Mouse (Mus musculus): ENCODE measurements around the gene Ift80. TPM values are rescaled to one million over a fixed set of nuclear protein-coding genes. Genes with fewer than 3 reads are reported as not detected.

Gene Ift80
- 8.4 and 9.3 TPM in 2 replicates for polyA plus RNA-seq (2015; fragmentation: Nextera tagmentation; extraction: Ambion mirVana)

GRCm38 (mm10) chr3:69004437-69005337 lies at the start of gene Ift80, which contains the start of gene Smc4:
TSS of gene Ift80 (minus strand) at chr3:69004570.
TSS of gene Smc4 (plus strand) at chr3:69004738.
- H3K27me3 ChIP-seq, result no peaks in the 10 kb centered on the region
- H3K4me2 ChIP-seq, result peak within 1 kb of the TSS; percentile 85
- H3K4me3 ChIP-seq, result peak within 1 kb of the TSS; percentile 75
- ATAC-seq (ENCODE audit: low FRiP score, low read depth), result peak; percentile 98
- peaks cover 17% of the 10 kb centered on the region for H3K4me1 ChIP-seq (replicated peaks)
- under 1% methylated on average over 73 of the region's 76 CpGs for WGBS
- no peaks in the 10 kb centered on the region for H3K36me3 ChIP-seq
- peak within 1 kb of the TSS; percentile 83 for H3K27ac ChIP-seq (replicated peaks)
- H3K9ac ChIP-seq, result peak within 1 kb of the TSS; percentile 60
- H3K9me3 ChIP-seq, result no peaks in the 10 kb centered on the region

GRCm38 (mm10) chr3:69051894-69052293 lies 47.5 kb upstream of the Ift80 start:
- WGBS, result 93% methylated on average over 11 of the region's 11 CpGs
- Histone ChIP-seq H3K4me1 (replicated peaks) (no peaks in the 10 kb centered on the region), H3K9me3 (no peaks in the 10 kb centered on the region), H3K27me3 (no peaks in the 10 kb centered on the region), H3K36me3 (no peaks in the 10 kb centered on the region), H3K4me2 (no peak overlapping the region), H3K9ac (no peak overlapping the region), H3K4me3 (no peak overlapping the region), H3K27ac (replicated peaks) (no peak overlapping the region)
- no peak for ATAC-seq (ENCODE audit: low FRiP score, low read depth)

DNA sequence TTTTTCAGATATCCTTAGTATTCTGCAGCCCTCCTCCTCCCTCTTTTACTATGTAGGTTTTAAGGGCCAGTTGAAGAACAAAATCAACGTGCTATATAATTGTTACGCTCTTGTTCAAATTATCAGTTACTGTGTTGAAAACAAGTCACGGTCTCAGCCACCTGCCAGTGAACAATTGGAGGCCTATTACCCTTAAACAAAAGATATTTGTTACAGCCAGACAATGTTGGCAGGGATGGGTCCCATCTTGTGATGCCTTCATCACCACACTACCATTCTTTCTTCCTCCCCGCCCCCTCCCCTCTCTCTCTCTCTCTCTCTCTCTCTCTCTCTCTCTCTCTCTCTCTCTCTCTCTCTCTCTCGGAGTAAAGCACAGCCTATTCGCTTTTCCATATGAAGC lies 44.6 kb upstream of the Ift80 start:
- Histone ChIP-seq H3K9me3 (no peaks in the 10 kb centered on the region), H3K36me3 (no peaks in the 10 kb centered on the region), H3K27me3 (no peaks in the 10 kb centered on the region), H3K27ac (replicated peaks) (no peak overlapping the region), H3K4me1 (replicated peaks) (peaks cover 12% of the 10 kb centered on the region), H3K9ac (no peak overlapping the region), H3K4me3 (no peak overlapping the region), H3K4me2 (no peak overlapping the region)
- 70% methylated on average over 6 of the region's 6 CpGs for WGBS
- no peak for ATAC-seq (ENCODE audit: low FRiP score, low read depth)

- peaks cover 19% of the 10 kb centered on the region for H3K4me1 ChIP-seq (replicated peaks)
- ATAC-seq (ENCODE audit: low FRiP score, low read depth), result no peak
- no peaks in the 10 kb centered on the region for H3K9me3 ChIP-seq
- H3K4me3 ChIP-seq, result no peak overlapping the region
- H3K27me3 ChIP-seq, result no peaks in the 10 kb centered on the region
- no peak overlapping the region for H3K27ac ChIP-seq (replicated peaks)
- no peak overlapping the region for H3K4me2 ChIP-seq
- 80% methylated on average over 4 of the region's 4 CpGs for WGBS
- H3K9ac ChIP-seq, result no peak overlapping the region
- no peaks in the 10 kb centered on the region for H3K36me3 ChIP-seq
These were observed 43.3 kb upstream of the Ift80 start for GRCm38 (mm10) chr3:69047684-69048083.

- ATAC-seq (ENCODE audit: low FRiP score, low read depth), result no peak
- 74% methylated on average over 4 of the region's 4 CpGs for WGBS
These were observed 42.1 kb upstream of the Ift80 start for GRCm38 (mm10) chr3:69046509-69046908.

DNA sequence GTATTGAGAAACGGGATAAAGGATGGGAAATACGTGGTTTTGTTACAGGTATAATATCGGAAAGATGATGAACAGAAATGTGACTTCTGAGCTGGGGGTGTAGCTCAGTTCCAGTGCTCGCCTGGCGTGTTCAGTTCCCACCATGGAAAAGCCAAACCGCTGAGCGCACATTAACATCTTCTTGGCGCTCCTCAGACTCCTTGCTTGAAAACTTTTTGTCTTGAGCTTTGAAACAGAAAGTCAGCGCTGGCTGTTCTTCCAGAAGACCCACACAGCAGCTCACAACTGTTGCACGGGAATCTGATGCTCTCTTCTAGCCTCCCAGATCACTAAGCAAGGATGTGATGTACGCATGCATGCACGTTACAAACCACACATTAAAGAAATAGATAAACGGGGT lies 41.4 kb upstream of the Ift80 start:
- ATAC-seq (ENCODE audit: low FRiP score, low read depth), result no peak
- Histone ChIP-seq H3K4me3 (peak overlapping the region; percentile 98), H3K27ac (replicated peaks) (no peak overlapping the region), H3K4me1 (replicated peaks) (peaks cover 19% of the 10 kb centered on the region), H3K4me2 (peak overlapping the region; percentile 88), H3K36me3 (0 out of 2 replicates have a peak, but pooled peaks cover 3% of the 10 kb centered on the region), H3K9ac (no peak overlapping the region), H3K9me3 (no peaks in the 10 kb centered on the region), H3K27me3 (no peaks in the 10 kb centered on the region)
- 20% methylated on average over 13 of the region's 13 CpGs for WGBS

More at GRCm38 (mm10) chr3:69046509-69046908, 42.1 kb upstream of the Ift80 start:
- Histone ChIP-seq H3K27me3 (no peaks in the 10 kb centered on the region), H3K4me2 (no peak overlapping the region), H3K27ac (replicated peaks) (no peak overlapping the region), H3K4me1 (replicated peaks) (peaks cover 19% of the 10 kb centered on the region), H3K36me3 (no peaks in the 10 kb centered on the region), H3K9ac (no peak overlapping the region), H3K4me3 (no peak overlapping the region), H3K9me3 (no peaks in the 10 kb centered on the region)

GRCm38 (mm10) chr3:69045400-69045703 lies 41.0 kb upstream of the Ift80 start:
- 0 out of 2 replicates have a peak, but pooled peaks cover 3% of the 10 kb centered on the region for H3K36me3 ChIP-seq
- peak overlapping the region; percentile 89 for H3K9ac ChIP-seq
- H3K9me3 ChIP-seq, result no peaks in the 10 kb centered on the region
- peak overlapping the region; percentile 98 for H3K4me3 ChIP-seq
- peak overlapping the region; percentile 91 for H3K27ac ChIP-seq (replicated peaks)
- no peak for ATAC-seq (ENCODE audit: low FRiP score, low read depth)
- H3K4me1 ChIP-seq (replicated peaks), result peaks cover 19% of the 10 kb centered on the region
- H3K27me3 ChIP-seq, result no peaks in the 10 kb centered on the region
- peak overlapping the region; percentile 88 for H3K4me2 ChIP-seq
- 4% methylated on average over 9 of the region's 9 CpGs for WGBS

- Histone ChIP-seq H3K4me2 (peak within 1 kb of the TSS; percentile 88), H3K27me3 (no peaks in the 10 kb centered on the region), H3K9ac (peak within 1 kb of the TSS; percentile 89), H3K27ac (replicated peaks) (peak within 1 kb of the TSS; percentile 91), H3K36me3 (0 out of 2 replicates have a peak, but pooled peaks cover 6% of the 10 kb centered on the region), H3K4me1 (replicated peaks) (peaks cover 19% of the 10 kb centered on the region), H3K4me3 (peak within 1 kb of the TSS; percentile 98), H3K9me3 (no peaks in the 10 kb centered on the region)
- ATAC-seq (ENCODE audit: low FRiP score, low read depth), result peak; percentile 97
- WGBS, result 1% methylated on average over 70 of the region's 80 CpGs
These were observed 40.5 kb upstream of the Ift80 start, which contains the start of gene Trim59 for GRCm38 (mm10) chr3:69044645-69045399. TSS of gene Trim59 (minus strand) at chr3:69044755.

GRCm38 (mm10) chr3:69044167-69044591 lies 39.8 kb upstream of the Ift80 start:
- peak overlapping the region; percentile 98 for H3K4me3 ChIP-seq
- peaks cover 19% of the 10 kb centered on the region for H3K4me1 ChIP-seq (replicated peaks)
- 0 out of 2 replicates have a peak, but pooled peaks cover 6% of the 10 kb centered on the region for H3K36me3 ChIP-seq
- peak overlapping the region; percentile 89 for H3K9ac ChIP-seq
- H3K27ac ChIP-seq (replicated peaks), result peak overlapping the region; percentile 91
- H3K9me3 ChIP-seq, result no peaks in the 10 kb centered on the region
- H3K27me3 ChIP-seq, result no peaks in the 10 kb centered on the region
- WGBS, result under 1% methylated on average over 38 of the region's 42 CpGs
- no peak; the same call in 1 of the 2 replicates for ATAC-seq (ENCODE audit: low FRiP score, low read depth)
- H3K4me2 ChIP-seq, result peak overlapping the region; percentile 88

- Histone ChIP-seq H3K36me3 (0 out of 2 replicates have a peak, but pooled peaks cover 6% of the 10 kb centered on the region), H3K9ac (no peak overlapping the region), H3K27me3 (no peaks in the 10 kb centered on the region), H3K4me3 (no peak overlapping the region), H3K4me2 (no peak overlapping the region), H3K9me3 (no peaks in the 10 kb centered on the region), H3K27ac (replicated peaks) (no peak overlapping the region), H3K4me1 (replicated peaks) (peaks cover 19% of the 10 kb centered on the region)
- WGBS, result 71% methylated on average over 5 of the region's 5 CpGs
- no peak for ATAC-seq (ENCODE audit: low FRiP score, low read depth)
These were observed 36.9 kb upstream of the Ift80 start for GRCm38 (mm10) chr3:69041298-69041697.

- Histone ChIP-seq H3K9me3 (no peaks in the 10 kb centered on the region), H3K4me1 (replicated peaks) (peaks cover 9% of the 10 kb centered on the region), H3K27me3 (no peaks in the 10 kb centered on the region), H3K9ac (no peak overlapping the region), H3K4me3 (no peak overlapping the region), H3K36me3 (peaks cover 14% of the 10 kb centered on the region), H3K4me2 (no peak overlapping the region), H3K27ac (replicated peaks) (no peak overlapping the region)
- ATAC-seq (ENCODE audit: low FRiP score, low read depth), result no peak
- 89% methylated on average over 2 of the region's 2 CpGs for WGBS
These were observed 35.7 kb upstream of the Ift80 start for GRCm38 (mm10) chr3:69040105-69040504.

Measured in hindbrain, embryonic 15.5 days (tissue).